Mouse (Mus musculus): ENCODE measurements around the gene Ifi206. TPM values are rescaled to one million over a fixed set of nuclear protein-coding genes. Genes with fewer than 3 reads are reported as not detected.

Ifi206 gene
- 187 TPM for polyA plus RNA-seq (2017; shearing (Covaris generic))

GRCm38 (mm10) chr1:173490812-173491480, at the start of gene Ifi206:
Gene Ifi206 (minus strand): TSS chr1:173491041.

GRCm38 (mm10) chr1:173535791-173536190, 45.0 kb upstream of the Ifi206 start, which contains the start of gene Ifi214:
Gene Ifi214 (minus strand): TSS chr1:173535957.

Other genes with a start within 250 kb of the Ifi206 start
- gene Olfr418, start 225.0 kb downstream of the Ifi206 start, polyA plus RNA-seq (2017; shearing (Covaris generic)), result not detected
- not detected for gene Mptx2, start 213.3 kb downstream of the Ifi206 start, polyA plus RNA-seq (2017; shearing (Covaris generic))
- gene Ackr1, start 157.3 kb downstream of the Ifi206 start, polyA plus RNA-seq (2017; shearing (Covaris generic)), result not detected
- gene Aim2, start 140.2 kb downstream of the Ifi206 start, polyA plus RNA-seq (2017; shearing (Covaris generic)), result 74.2 TPM
- not detected for gene Cadm3, start 123.3 kb downstream of the Ifi206 start, polyA plus RNA-seq (2017; shearing (Covaris generic))
- 48.8 TPM for gene Ifi214, start 44.9 kb upstream of the Ifi206 start, polyA plus RNA-seq (2017; shearing (Covaris generic))
- gene Ifi213, start 108.2 kb upstream of the Ifi206 start, polyA plus RNA-seq (2017; shearing (Covaris generic)), result 145 TPM
- gene Ifi209, start 139.9 kb upstream of the Ifi206 start, polyA plus RNA-seq (2017; shearing (Covaris generic)), result 265 TPM
- 149 TPM for gene Ifi208, start 182.6 kb upstream of the Ifi206 start, polyA plus RNA-seq (2017; shearing (Covaris generic))

All from CD4-positive, CD25-positive, alpha-beta regulatory T cell, adult 9 weeks (primary cell).